Mouse (Mus musculus): Measurements from ENCODE around the gene Wfdc12. TPM values are rescaled to one million over a fixed set of nuclear protein-coding genes. Genes with fewer than 3 reads are reported as not detected.

Wfdc12 gene
- polyA plus RNA-seq, 1 experiment, result not detected

GRCm38 (mm10) chr2:164182692-164183255 is 7.6 kb downstream of the Wfdc12 start, which contains the start of gene Wfdc5:
TSS of gene Wfdc5 (minus strand) at chr2:164182742.
- Histone ChIP-seq H3K36me3 (ENCODE audit: control insufficient read depth, insufficient read depth) (no peaks in the 10 kb centered on the region), H3K79me2 (ENCODE audit: control insufficient read depth, insufficient read depth) (no peaks in the 10 kb centered on the region), H3K4me2 (ENCODE audit: low read depth) (no peak within 1 kb of the TSS), H3K4me3 (no peak within 1 kb of the TSS), H3K27me3 (ENCODE audit: control insufficient read depth, insufficient read depth, insufficient read length) (peaks cover 51% of the 10 kb centered on the region), H3ac (ENCODE audit: control insufficient read depth, insufficient read length) (no peak within 1 kb of the TSS)
- TF ChIP-seq POLR2A (IDR thresholded peaks at IDR 0.05; ENCODE audit: insufficient read length, low read depth) (no peak), TCF3 (IDR thresholded peaks at IDR 0.05; ENCODE audit: insufficient read length, low read depth) (no peak), USF1 (IDR thresholded peaks at IDR 0.05; ENCODE audit: low read depth) (no peak), REST (IDR thresholded peaks at IDR 0.05; ENCODE audit: insufficient read depth, insufficient read length) (no peak), E2F4 (IDR thresholded peaks at IDR 0.05; ENCODE audit: insufficient read depth) (no peak), CEBPB (IDR thresholded peaks at IDR 0.05; ENCODE audit: insufficient read depth, poor library complexity, severe bottlenecking) (no peak), TCF12 (IDR thresholded peaks at IDR 0.05; ENCODE audit: insufficient read depth, poor library complexity, severe bottlenecking) (no peak), SRF (IDR thresholded peaks at IDR 0.05; ENCODE audit: control insufficient read depth, insufficient read length, low read depth) (no peak)

- Histone ChIP-seq H3ac (ENCODE audit: control insufficient read depth, insufficient read length) (no peak overlapping the region), H3K4me3 (no peak overlapping the region), H3K4me2 (ENCODE audit: low read depth) (no peak overlapping the region), H3K79me2 (ENCODE audit: control insufficient read depth, insufficient read depth) (no peaks in the 10 kb centered on the region), H3K36me3 (ENCODE audit: control insufficient read depth, insufficient read depth) (no peaks in the 10 kb centered on the region), H3K27me3 (ENCODE audit: control insufficient read depth, insufficient read depth, insufficient read length) (peaks cover 69% of the 10 kb centered on the region)
- no peak for TF ChIP-seq MAX (IDR thresholded peaks at IDR 0.05; ENCODE audit: low read depth)
- TF ChIP-seq TCF3 (IDR thresholded peaks at IDR 0.05; ENCODE audit: insufficient read length, low read depth), result no peak
- TF ChIP-seq TCF12 (IDR thresholded peaks at IDR 0.05; ENCODE audit: insufficient read depth, poor library complexity, severe bottlenecking), result no peak
- TF ChIP-seq SRF (IDR thresholded peaks at IDR 0.05; ENCODE audit: control insufficient read depth, insufficient read length, low read depth), result no peak
- no peak for TF ChIP-seq MYOG (IDR thresholded peaks at IDR 0.05; ENCODE audit: control insufficient read depth in 1 of 3, insufficient read depth in 1 of 3, insufficient read length in 2 of 3, low read depth in 2 of 3)
- TF ChIP-seq MYOD1 (IDR thresholded peaks at IDR 0.05; ENCODE audit: control insufficient read depth in 1 of 3, insufficient read length in 2 of 3, low read depth in 2 of 3), result no peak
- TF ChIP-seq POLR2A (IDR thresholded peaks at IDR 0.05; ENCODE audit: insufficient read length, low read depth), result no peak
- no peak for TF ChIP-seq E2F4 (IDR thresholded peaks at IDR 0.05; ENCODE audit: insufficient read depth)
- TF ChIP-seq REST (IDR thresholded peaks at IDR 0.05; ENCODE audit: insufficient read depth, insufficient read length), result no peak
- no peak for TF ChIP-seq CEBPB (IDR thresholded peaks at IDR 0.05; ENCODE audit: insufficient read depth, poor library complexity, severe bottlenecking)
- TF ChIP-seq USF1 (IDR thresholded peaks at IDR 0.05; ENCODE audit: low read depth), result no peak
- TF ChIP-seq POLR2AphosphoS2 (IDR thresholded peaks at IDR 0.05; ENCODE audit: insufficient read length, low read depth), result no peak
These were observed 9.6 kb downstream of the Wfdc12 start for GRCm38 (mm10) chr2:164180770-164181169.

GRCm38 (mm10) chr2:164180124-164180523 is 10.3 kb downstream of the Wfdc12 start:
- peaks cover 64% of the 10 kb centered on the region for H3K27me3 ChIP-seq (ENCODE audit: control insufficient read depth, insufficient read depth, insufficient read length)
- no peaks in the 10 kb centered on the region for H3K79me2 ChIP-seq (ENCODE audit: control insufficient read depth, insufficient read depth)
- H3K36me3 ChIP-seq (ENCODE audit: control insufficient read depth, insufficient read depth), result no peaks in the 10 kb centered on the region
- H3K4me3 ChIP-seq, result no peak overlapping the region
- TF ChIP-seq POLR2A (IDR thresholded peaks at IDR 0.05; ENCODE audit: insufficient read length, low read depth) (no peak), REST (IDR thresholded peaks at IDR 0.05; ENCODE audit: insufficient read depth, insufficient read length) (no peak), CEBPB (IDR thresholded peaks at IDR 0.05; ENCODE audit: insufficient read depth, poor library complexity, severe bottlenecking) (no peak), SRF (IDR thresholded peaks at IDR 0.05; ENCODE audit: control insufficient read depth, insufficient read length, low read depth) (no peak), POLR2AphosphoS2 (IDR thresholded peaks at IDR 0.05; ENCODE audit: insufficient read length, low read depth) (no peak), USF1 (IDR thresholded peaks at IDR 0.05; ENCODE audit: low read depth) (no peak), TCF12 (IDR thresholded peaks at IDR 0.05; ENCODE audit: insufficient read depth, poor library complexity, severe bottlenecking) (no peak), MYOD1 (IDR thresholded peaks at IDR 0.05; ENCODE audit: control insufficient read depth in 1 of 3, insufficient read length in 2 of 3, low read depth in 2 of 3) (no peak), TCF3 (IDR thresholded peaks at IDR 0.05; ENCODE audit: insufficient read length, low read depth) (no peak), MYOG (IDR thresholded peaks at IDR 0.05; ENCODE audit: control insufficient read depth in 1 of 3, insufficient read depth in 1 of 3, insufficient read length in 2 of 3, low read depth in 2 of 3) (no peak), E2F4 (IDR thresholded peaks at IDR 0.05; ENCODE audit: insufficient read depth) (no peak)
- no peak overlapping the region for H3ac ChIP-seq (ENCODE audit: control insufficient read depth, insufficient read length)
- H3K4me2 ChIP-seq (ENCODE audit: low read depth), result no peak overlapping the region

- H3K27me3 ChIP-seq (ENCODE audit: control insufficient read depth, insufficient read depth, insufficient read length), result peaks cover 68% of the 10 kb centered on the region
- no peak for TF ChIP-seq REST (IDR thresholded peaks at IDR 0.05; ENCODE audit: insufficient read depth, insufficient read length)
- TF ChIP-seq MAX (IDR thresholded peaks at IDR 0.05; ENCODE audit: low read depth), result no peak
- no peak for TF ChIP-seq USF1 (IDR thresholded peaks at IDR 0.05; ENCODE audit: low read depth)
- TF ChIP-seq TCF3 (IDR thresholded peaks at IDR 0.05; ENCODE audit: insufficient read length, low read depth), result no peak
- no peak for TF ChIP-seq SRF (IDR thresholded peaks at IDR 0.05; ENCODE audit: control insufficient read depth, insufficient read length, low read depth)
- no peak for TF ChIP-seq MYOD1 (IDR thresholded peaks at IDR 0.05; ENCODE audit: control insufficient read depth in 1 of 3, insufficient read length in 2 of 3, low read depth in 2 of 3)
- no peak for TF ChIP-seq POLR2AphosphoS2 (IDR thresholded peaks at IDR 0.05; ENCODE audit: insufficient read length, low read depth)
- TF ChIP-seq E2F4 (IDR thresholded peaks at IDR 0.05; ENCODE audit: insufficient read depth), result no peak
- no peak for TF ChIP-seq TCF12 (IDR thresholded peaks at IDR 0.05; ENCODE audit: insufficient read depth, poor library complexity, severe bottlenecking)
- TF ChIP-seq CEBPB (IDR thresholded peaks at IDR 0.05; ENCODE audit: insufficient read depth, poor library complexity, severe bottlenecking), result no peak
- no peak for TF ChIP-seq POLR2A (IDR thresholded peaks at IDR 0.05; ENCODE audit: insufficient read length, low read depth)
- TF ChIP-seq MYOG (IDR thresholded peaks at IDR 0.05; ENCODE audit: control insufficient read depth in 1 of 3, insufficient read depth in 1 of 3, insufficient read length in 2 of 3, low read depth in 2 of 3), result no peak
- no peak overlapping the region for H3K4me2 ChIP-seq (ENCODE audit: low read depth)
- H3K4me3 ChIP-seq, result no peak overlapping the region
- no peak overlapping the region for H3ac ChIP-seq (ENCODE audit: control insufficient read depth, insufficient read length)
- H3K36me3 ChIP-seq (ENCODE audit: control insufficient read depth, insufficient read depth), result no peaks in the 10 kb centered on the region
- H3K79me2 ChIP-seq (ENCODE audit: control insufficient read depth, insufficient read depth), result no peaks in the 10 kb centered on the region
These were observed 12.6 kb downstream of the Wfdc12 start for GRCm38 (mm10) chr2:164177831-164178230.
